Mouse (Mus musculus): ENCODE measurements around the gene Snurf. TPM values are rescaled to one million over a fixed set of nuclear protein-coding genes. Genes with fewer than 3 reads are reported as not detected.

The Snurf gene
- 75.4 and 79.5 TPM in 2 replicates for polyA plus RNA-seq (2014; fragmentation: Nextera tagmentation; extraction: Ambion mirVana)

DNA sequence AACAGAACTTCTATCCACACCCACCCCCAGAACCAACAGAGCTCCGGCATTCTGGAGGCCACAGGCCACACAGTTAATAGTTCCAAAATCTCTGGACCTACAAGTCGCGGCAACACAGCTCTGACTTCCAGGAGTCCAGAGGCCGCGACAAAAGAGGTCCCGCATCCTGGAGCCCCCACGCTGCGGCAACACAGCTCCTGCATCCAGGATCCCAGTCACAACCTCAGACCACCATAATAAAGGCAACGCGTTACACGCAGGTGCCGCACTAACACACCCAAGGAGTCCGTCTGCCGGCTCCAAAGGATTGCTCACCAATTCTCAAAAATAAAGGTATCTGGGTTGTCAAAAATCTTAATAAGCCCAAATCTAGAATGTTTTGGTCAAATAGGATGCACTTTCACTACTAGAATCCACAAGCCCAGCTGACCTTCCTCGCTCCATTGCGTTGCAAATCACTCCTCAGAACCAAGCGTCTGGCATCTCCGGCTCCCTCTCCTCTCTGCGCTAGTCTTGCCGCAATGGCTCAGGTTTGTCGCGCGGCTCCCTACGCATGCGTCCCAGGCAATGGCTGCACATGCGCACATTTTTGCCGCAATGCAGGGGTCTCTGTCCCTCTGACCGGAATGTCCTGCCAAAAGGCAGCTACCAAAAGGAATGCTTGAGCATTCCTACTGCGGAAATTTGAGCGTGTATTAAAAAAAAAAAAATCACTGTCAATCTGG is at the start of gene Snurf, which contains the start of gene Gm38393:
TSS of gene Snurf (minus strand) at position 444 of the 725 bp plus-strand sequence.
TSS of gene Gm38393 (minus strand) at position 459 of the 725 bp plus-strand sequence.
- Histone ChIP-seq H3K9me3 (replicated peaks; ENCODE audit: control insufficient read depth, low read length) (peaks cover 11% of the 10 kb centered on the region), H3K36me3 (replicated peaks; ENCODE audit: control insufficient read depth, insufficient read depth, low read depth, low read length) (no peaks in the 10 kb centered on the region), H3K9ac (replicated peaks; ENCODE audit: low read length) (peak within 1 kb of the TSS; percentile 52), H3K4me3 (ENCODE audit: low read depth, low read length) (peak within 1 kb of the TSS; percentile 55), H3K27ac (replicated peaks; ENCODE audit: low read depth, low read length) (0 out of 2 replicates have a peak within 1 kb of the TSS, but pooled peaks have one; percentile 52), H3K4me1 (ENCODE audit: control insufficient read depth, insufficient read depth, low read length) (no peaks in the 10 kb centered on the region), H3K4me2 (ENCODE audit: low read depth, low read length) (peak within 1 kb of the TSS; percentile 43), H3K27me3 (ENCODE audit: control insufficient read depth, insufficient read depth, low read length) (no peaks in the 10 kb centered on the region)
- DNase-seq (ENCODE audit: low spot score) (peak; percentile 72), ATAC-seq (replicated peaks; ENCODE audit: insufficient number of reproducible peaks, low FRiP score, low TSS enrichment, low read depth) (peak; percentile 53)
- 47% methylated on average over 30 of the region's 30 CpGs for WGBS

DNA sequence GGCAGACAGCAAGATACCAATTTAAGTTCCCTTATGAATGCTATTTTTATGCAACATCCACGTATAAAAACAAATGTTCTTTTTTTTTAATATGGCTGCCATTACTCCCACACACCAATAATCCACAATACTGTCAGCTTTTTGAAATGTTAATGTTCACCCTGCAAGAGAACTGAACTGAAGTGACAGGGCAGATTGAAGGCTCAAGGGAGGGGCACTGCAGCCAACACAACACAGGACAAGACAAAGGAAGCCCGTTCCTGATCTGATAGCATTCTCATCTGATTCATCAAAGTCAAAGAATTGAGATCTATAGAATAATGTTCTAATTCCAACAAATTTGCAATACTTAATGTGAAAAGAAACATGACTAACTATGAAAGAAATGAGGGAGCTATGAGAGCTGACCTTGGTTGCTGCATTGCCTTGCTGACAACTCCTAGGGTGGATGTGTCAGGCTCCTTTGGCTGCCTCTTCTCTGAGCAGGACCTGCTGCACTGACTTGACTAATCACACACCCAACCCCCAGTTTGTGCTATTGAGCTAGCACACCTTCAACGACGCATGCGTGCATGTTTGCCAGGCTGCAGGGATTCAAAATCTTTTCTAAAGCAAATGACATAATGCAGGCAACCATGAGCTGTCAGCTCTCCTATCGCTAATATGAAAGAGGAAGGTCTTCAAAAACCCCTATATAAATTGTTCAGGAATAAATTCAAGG is 42.8 kb upstream of the Snurf start:
- WGBS: 80% methylated on average over 6 of the region's 6 CpGs
- Histone ChIP-seq H3K4me2 (ENCODE audit: low read depth, low read length) (no peak overlapping the region), H3K27me3 (ENCODE audit: control insufficient read depth, insufficient read depth, low read length) (no peaks in the 10 kb centered on the region), H3K9me3 (replicated peaks; ENCODE audit: control insufficient read depth, low read length) (no peaks in the 10 kb centered on the region), H3K27ac (replicated peaks; ENCODE audit: low read depth, low read length) (no peak overlapping the region), H3K4me3 (ENCODE audit: low read depth, low read length) (no peak overlapping the region), H3K4me1 (ENCODE audit: control insufficient read depth, insufficient read depth, low read length) (no peaks in the 10 kb centered on the region), H3K9ac (replicated peaks; ENCODE audit: low read length) (no peak overlapping the region), H3K36me3 (replicated peaks; ENCODE audit: control insufficient read depth, insufficient read depth, low read depth, low read length) (no peaks in the 10 kb centered on the region)
- ATAC-seq (replicated peaks; ENCODE audit: insufficient number of reproducible peaks, low FRiP score, low TSS enrichment, low read depth): no peak
- no peak for DNase-seq (ENCODE audit: low spot score)

DNA sequence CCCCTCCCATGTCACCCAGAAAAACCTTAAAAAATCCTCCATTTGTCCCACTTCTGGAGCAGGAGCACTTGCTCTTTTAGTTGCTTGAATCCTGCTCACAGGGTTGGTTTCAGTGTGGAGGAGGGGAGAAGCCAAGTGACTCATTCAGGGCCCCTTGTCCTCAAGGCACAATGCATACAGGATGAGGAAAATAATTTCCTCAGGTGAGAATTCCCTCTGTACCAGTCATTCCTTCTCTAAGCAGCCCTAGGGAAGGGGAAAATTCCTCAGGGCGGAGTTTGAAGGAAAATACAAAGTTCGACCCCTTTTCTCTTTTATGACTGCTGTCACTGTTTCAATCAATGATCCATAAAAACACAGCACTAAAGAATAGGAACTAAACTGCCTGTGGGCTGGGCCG is 8.3 kb upstream of the Snurf start:
- no peak for DNase-seq (ENCODE audit: low spot score)
- WGBS: 72% methylated on average over 3 of the region's 3 CpGs
- Histone ChIP-seq H3K36me3 (replicated peaks; ENCODE audit: control insufficient read depth, insufficient read depth, low read depth, low read length) (no peaks in the 10 kb centered on the region), H3K4me3 (ENCODE audit: low read depth, low read length) (no peak overlapping the region), H3K9ac (replicated peaks; ENCODE audit: low read length) (no peak overlapping the region), H3K9me3 (replicated peaks; ENCODE audit: control insufficient read depth, low read length) (no peaks in the 10 kb centered on the region), H3K4me1 (ENCODE audit: control insufficient read depth, insufficient read depth, low read length) (no peaks in the 10 kb centered on the region), H3K27me3 (ENCODE audit: control insufficient read depth, insufficient read depth, low read length) (no peaks in the 10 kb centered on the region), H3K27ac (replicated peaks; ENCODE audit: low read depth, low read length) (no peak overlapping the region), H3K4me2 (ENCODE audit: low read depth, low read length) (no peak overlapping the region)
- no peak for ATAC-seq (replicated peaks; ENCODE audit: insufficient number of reproducible peaks, low FRiP score, low TSS enrichment, low read depth)

DNA sequence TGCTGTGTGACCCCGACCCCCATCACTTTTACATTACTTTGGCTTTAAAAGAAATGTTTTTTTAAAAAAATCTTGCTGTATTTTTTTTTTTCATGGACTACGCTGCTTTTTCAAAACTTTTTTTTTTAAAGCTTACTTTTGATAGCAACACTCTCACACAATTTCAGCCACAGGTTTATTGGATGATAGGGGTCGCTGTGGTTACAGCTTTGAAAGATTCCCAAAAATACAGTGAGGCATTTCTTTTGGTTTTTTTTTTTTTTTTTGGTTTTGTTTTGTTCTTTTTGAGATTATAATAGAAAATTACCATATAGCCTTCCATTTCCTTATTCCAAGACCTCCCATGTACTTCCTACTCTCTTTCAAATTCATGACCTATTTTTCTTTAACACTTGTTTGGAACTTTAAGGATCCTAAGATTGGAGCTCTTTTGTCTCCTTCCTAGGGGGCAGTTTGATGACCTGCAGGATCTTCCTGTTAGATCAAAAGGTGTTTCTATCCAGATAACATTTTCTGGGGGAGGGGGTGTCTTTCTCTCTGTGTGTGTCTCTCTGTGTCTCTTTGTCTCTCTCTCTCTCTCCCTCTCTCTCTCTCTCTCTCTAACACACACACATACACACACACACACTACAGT is 3.0 kb upstream of the Snurf start:
- H3K4me2 ChIP-seq (ENCODE audit: low read depth, low read length): no peak overlapping the region
- 41% methylated on average over 3 of the region's 3 CpGs for WGBS
- DNase-seq (ENCODE audit: low spot score): peak; percentile 25
- no peak overlapping the region for H3K27ac ChIP-seq (replicated peaks; ENCODE audit: low read depth, low read length)
- H3K9me3 ChIP-seq (replicated peaks; ENCODE audit: control insufficient read depth, low read length): peaks cover 11% of the 10 kb centered on the region
- H3K36me3 ChIP-seq (replicated peaks; ENCODE audit: control insufficient read depth, insufficient read depth, low read depth, low read length): no peaks in the 10 kb centered on the region
- H3K4me1 ChIP-seq (ENCODE audit: control insufficient read depth, insufficient read depth, low read length): no peaks in the 10 kb centered on the region
- no peak overlapping the region for H3K9ac ChIP-seq (replicated peaks; ENCODE audit: low read length)
- ATAC-seq (replicated peaks; ENCODE audit: insufficient number of reproducible peaks, low FRiP score, low TSS enrichment, low read depth): no peak
- no peak overlapping the region for H3K4me3 ChIP-seq (ENCODE audit: low read depth, low read length)
- H3K27me3 ChIP-seq (ENCODE audit: control insufficient read depth, insufficient read depth, low read length): no peaks in the 10 kb centered on the region

DNA sequence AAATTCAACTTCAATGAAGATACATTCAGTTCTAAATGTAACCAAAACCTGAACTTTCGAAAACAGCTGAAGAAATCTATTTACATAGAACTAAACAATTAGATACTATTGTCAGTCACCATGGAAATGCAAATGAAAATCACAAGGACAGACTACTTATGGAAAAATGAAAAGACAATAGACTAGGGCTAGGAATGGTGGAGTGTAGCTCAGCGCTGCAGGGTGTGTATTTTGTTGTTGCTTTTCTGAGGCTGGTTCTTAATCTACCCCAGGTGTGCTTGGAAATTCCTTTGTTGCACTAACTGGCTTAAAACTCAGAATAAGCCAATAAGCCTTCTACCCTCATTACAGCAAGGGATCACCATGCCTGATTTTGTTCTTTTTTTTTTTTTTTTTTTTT is 1.4 kb upstream of the Snurf start:
- Histone ChIP-seq H3K9ac (replicated peaks; ENCODE audit: low read length) (no peak overlapping the region), H3K4me1 (ENCODE audit: control insufficient read depth, insufficient read depth, low read length) (no peaks in the 10 kb centered on the region), H3K27ac (replicated peaks; ENCODE audit: low read depth, low read length) (no peak overlapping the region), H3K4me2 (ENCODE audit: low read depth, low read length) (no peak overlapping the region), H3K9me3 (replicated peaks; ENCODE audit: control insufficient read depth, low read length) (peaks cover 11% of the 10 kb centered on the region), H3K4me3 (ENCODE audit: low read depth, low read length) (no peak overlapping the region), H3K27me3 (ENCODE audit: control insufficient read depth, insufficient read depth, low read length) (no peaks in the 10 kb centered on the region), H3K36me3 (replicated peaks; ENCODE audit: control insufficient read depth, insufficient read depth, low read depth, low read length) (no peaks in the 10 kb centered on the region)
- 49% methylated on average over 2 of the region's 2 CpGs for WGBS
- ATAC-seq (replicated peaks; ENCODE audit: insufficient number of reproducible peaks, low FRiP score, low TSS enrichment, low read depth): no peak
- no peak for DNase-seq (ENCODE audit: low spot score)

DNA sequence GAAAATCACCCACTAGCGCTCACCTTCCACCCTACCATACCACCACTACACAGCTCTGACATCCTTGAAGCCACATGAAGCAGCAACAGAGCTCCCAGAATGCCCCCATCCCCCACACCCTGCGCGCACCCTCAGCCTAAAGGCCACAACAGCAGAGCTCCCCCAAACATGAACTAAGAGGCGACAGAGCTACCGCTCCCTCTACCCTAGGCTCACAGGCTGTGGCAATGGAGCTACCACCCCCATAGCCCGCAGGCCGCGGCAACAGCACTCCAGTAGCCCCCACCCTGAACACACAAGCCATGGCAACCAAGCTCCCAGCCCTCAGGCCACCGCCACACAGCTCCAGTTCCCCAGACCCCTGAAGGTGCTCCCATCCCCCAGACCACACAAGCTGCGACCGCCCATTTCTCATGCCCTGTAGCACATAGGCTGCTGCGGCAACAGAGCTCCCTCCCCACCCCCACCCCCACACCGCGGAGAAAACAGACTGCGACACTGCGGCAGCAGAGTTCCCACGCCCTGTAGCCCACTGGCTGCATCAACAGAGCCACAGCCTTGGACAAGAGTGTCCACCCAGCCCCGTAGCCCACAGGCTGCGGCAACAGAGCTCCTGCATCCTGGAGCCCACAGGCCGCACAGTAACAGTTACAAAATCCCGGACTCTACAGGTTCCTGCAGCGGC is 786 bp downstream of the Snurf start:
- WGBS: 47% methylated on average over 22 of the region's 22 CpGs

DNA sequence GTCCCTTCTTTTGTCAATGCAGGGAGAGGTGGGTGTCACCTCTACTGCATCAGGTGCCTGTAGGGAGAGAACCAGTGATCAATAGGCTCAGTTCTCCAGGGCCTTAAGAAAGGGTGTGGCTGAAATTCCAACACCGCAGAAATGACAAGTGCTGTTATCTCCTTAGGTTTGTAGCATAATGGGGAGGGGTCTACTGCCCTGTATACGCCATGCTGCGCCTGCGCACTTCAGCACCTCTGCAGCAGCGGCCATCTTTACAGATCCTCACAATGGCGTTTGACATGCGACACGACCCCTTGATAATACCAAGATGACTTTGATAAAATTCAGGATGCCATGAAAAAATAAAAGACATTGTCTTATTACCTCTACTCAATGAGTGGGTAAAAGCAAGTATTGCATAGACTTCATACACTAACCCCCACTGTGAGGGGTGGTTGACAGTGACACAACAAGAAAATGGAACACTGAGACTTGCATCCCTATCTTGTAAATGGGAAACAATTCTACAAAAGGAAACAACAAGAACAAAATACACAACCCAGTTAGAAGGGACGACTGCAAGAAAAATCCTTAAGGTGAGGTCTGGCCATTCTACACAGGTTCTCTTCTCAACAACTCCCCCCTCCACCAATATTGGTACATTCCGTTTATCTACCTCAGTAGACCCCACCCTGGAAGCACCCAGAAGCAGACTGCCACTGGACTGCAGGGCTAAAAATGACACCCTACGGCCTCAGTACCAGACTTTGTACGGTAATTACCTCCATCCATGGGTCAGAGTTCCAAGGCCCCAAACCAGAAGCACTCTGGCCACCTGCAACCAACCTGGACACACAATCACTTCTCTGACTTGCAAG is 1.6 kb downstream of the Snurf start:
- H3K4me2 ChIP-seq (ENCODE audit: low read depth, low read length): peak overlapping the region; percentile 43
- peaks cover 11% of the 10 kb centered on the region for H3K9me3 ChIP-seq (replicated peaks; ENCODE audit: control insufficient read depth, low read length)
- ATAC-seq (replicated peaks; ENCODE audit: insufficient number of reproducible peaks, low FRiP score, low TSS enrichment, low read depth) (0 out of 2 replicates have a peak, but pooled peaks have one; percentile 30), DNase-seq (ENCODE audit: low spot score) (peak; percentile 36)
- no peaks in the 10 kb centered on the region for H3K27me3 ChIP-seq (ENCODE audit: control insufficient read depth, insufficient read depth, low read length)
- H3K36me3 ChIP-seq (replicated peaks; ENCODE audit: control insufficient read depth, insufficient read depth, low read depth, low read length): no peaks in the 10 kb centered on the region
- H3K9ac ChIP-seq (replicated peaks; ENCODE audit: low read length): no peak overlapping the region
- 0 out of 2 replicates have a peak overlapping the region, but pooled peaks have one; percentile 52 for H3K27ac ChIP-seq (replicated peaks; ENCODE audit: low read depth, low read length)
- peak overlapping the region; percentile 55 for H3K4me3 ChIP-seq (ENCODE audit: low read depth, low read length)
- 47% methylated on average over 12 of the region's 12 CpGs for WGBS
- no peaks in the 10 kb centered on the region for H3K4me1 ChIP-seq (ENCODE audit: control insufficient read depth, insufficient read depth, low read length)

More for the DNA sequence above, 786 bp downstream of the Snurf start:
- H3K9ac ChIP-seq (replicated peaks; ENCODE audit: low read length): peak overlapping the region; percentile 52
- H3K9me3 ChIP-seq (replicated peaks; ENCODE audit: control insufficient read depth, low read length): peaks cover 11% of the 10 kb centered on the region
- no peaks in the 10 kb centered on the region for H3K4me1 ChIP-seq (ENCODE audit: control insufficient read depth, insufficient read depth, low read length)
- H3K27ac ChIP-seq (replicated peaks; ENCODE audit: low read depth, low read length): 0 out of 2 replicates have a peak overlapping the region, but pooled peaks have one; percentile 52
- no peaks in the 10 kb centered on the region for H3K36me3 ChIP-seq (replicated peaks; ENCODE audit: control insufficient read depth, insufficient read depth, low read depth, low read length)
- peak overlapping the region; percentile 43 for H3K4me2 ChIP-seq (ENCODE audit: low read depth, low read length)
- no peaks in the 10 kb centered on the region for H3K27me3 ChIP-seq (ENCODE audit: control insufficient read depth, insufficient read depth, low read length)
- ATAC-seq (replicated peaks; ENCODE audit: insufficient number of reproducible peaks, low FRiP score, low TSS enrichment, low read depth) (peak; percentile 89), DNase-seq (ENCODE audit: low spot score) (peak; percentile 64)
- peak overlapping the region; percentile 55 for H3K4me3 ChIP-seq (ENCODE audit: low read depth, low read length)
